Mouse (Mus musculus): ENCODE measurements around the gene Tbc1d19.

DNA sequence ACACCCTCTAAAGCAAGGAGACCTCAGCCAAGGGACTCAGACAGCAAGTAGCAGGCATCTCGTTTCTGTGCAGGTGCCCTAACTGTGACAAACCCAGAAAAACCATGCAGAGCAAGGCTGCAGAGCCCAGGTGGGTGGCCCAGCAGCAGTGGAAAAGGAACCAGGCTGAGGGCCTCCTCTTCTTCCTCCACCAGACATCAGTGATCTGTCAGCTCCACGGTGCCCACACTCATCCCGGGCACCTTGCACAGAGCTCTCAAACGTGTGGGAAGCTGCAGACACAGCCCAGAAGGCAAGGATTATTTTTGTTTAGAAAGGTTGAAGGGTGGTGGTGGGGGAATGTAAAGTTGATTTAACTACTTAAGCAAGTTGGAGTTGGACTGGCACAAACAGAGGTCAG lies 132.9 kb downstream of the Tbc1d19 start:
- no peak for TF ChIP-seq CTCF (IDR thresholded peaks at IDR 0.05; ENCODE audit: insufficient read depth, low read length)
- no peak for TF ChIP-seq POLR2A (IDR thresholded peaks at IDR 0.05; ENCODE audit: borderline replicate concordance, extremely low read depth, low read depth, low read length)

All from lung, adult 2 months (tissue).